Mouse (Mus musculus) mouse trophoblast stem cell (cell line): Measurements from ENCODE around the gene Naalad2.
"Not testable (repeated sequence)": the region's sequence is repeated elsewhere in the genome, so short reads cannot be mapped to it uniquely, and the experiment has no call there.

Experiments
- in situ Hi-C, 2 experiments: fragments of 300-500 bp; cut with MseI, MboI; formaldehyde crosslinking; loops; 2 replicates in 1 of 2; 3 replicates in 1 of 2; pipeline ENCODE4 v1.15.1; 2025

The Naalad2 gene

GRCm38 (mm10) chr9:18402895-18403294 lies at the start of gene Naalad2:
Naalad2 (minus strand) TSS chr9:18402995.
- in situ Hi-C loops = not testable (repeated sequence)

GRCm38 (mm10) chr9:18431687-18432086 lies 28.9 kb upstream of the Naalad2 start:
- in situ Hi-C loops = no loop called here

DNA sequence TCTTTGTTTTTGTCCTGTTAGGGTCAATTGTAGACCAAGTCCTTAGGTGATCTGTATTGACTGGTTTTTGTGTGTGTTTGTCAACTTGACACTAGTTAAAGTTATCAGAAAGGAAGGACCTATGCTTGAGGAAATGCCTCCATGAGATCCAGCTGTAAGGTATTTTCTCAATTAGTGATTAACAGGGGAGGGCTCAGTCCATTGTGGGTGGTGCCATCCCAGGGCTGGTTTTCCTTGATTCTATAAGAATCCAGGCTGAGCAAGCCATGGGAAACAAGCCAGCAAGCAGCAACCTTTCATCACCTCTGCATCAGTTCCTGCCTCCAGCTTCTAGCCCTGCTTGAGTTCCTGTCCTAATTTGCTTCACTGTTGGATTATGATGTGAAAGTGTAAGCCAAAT lies 27.6 kb upstream of the Naalad2 start, which contains the start of gene Mbd3l2:
TSS of gene Mbd3l2 (plus strand) at position 301 of the 400 bp plus-strand sequence.
- in situ Hi-C loops = no loop called here

- in situ Hi-C loops = not testable (repeated sequence)
These were observed 9.6 kb upstream of the Naalad2 start for GRCm38 (mm10) chr9:18412371-18412770.

- in situ Hi-C loops = no loop called here
These were observed 1.3 kb upstream of the Naalad2 start, which contains the start of gene Ubtfl1 for GRCm38 (mm10) chr9:18404118-18404517. Ubtfl1 (plus strand) TSS chr9:18404418.

GRCm38 (mm10) chr9:18399629-18400028 lies 3.2 kb downstream of the Naalad2 start:
- in situ Hi-C loops = no loop called here

- in situ Hi-C loops = no loop called here
These were observed 17.0 kb downstream of the Naalad2 start for GRCm38 (mm10) chr9:18385782-18386181.

GRCm38 (mm10) chr9:18373026-18373425 lies 29.8 kb downstream of the Naalad2 start:
- in situ Hi-C loops = not testable (repeated sequence)

DNA sequence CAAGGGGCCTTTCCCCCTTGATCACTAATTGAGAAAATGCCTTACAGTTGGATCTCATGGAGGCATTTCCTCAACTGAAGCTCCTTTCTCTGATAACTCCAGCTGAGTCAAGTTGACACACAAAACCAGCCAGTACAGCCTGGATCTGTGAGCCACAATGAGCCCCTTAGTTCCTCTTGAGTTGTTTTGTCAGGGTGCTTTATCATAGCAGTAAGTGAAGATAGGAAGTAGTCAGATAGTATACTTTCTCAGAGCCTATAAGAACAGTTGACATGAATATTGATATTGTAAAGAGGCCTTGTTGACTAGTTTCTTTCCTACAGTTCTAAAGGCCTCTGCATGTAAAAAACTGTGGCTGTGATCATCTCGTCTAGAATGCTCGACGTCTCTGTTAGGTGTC lies 82.8 kb downstream of the Naalad2 start:
- in situ Hi-C loops = no loop called here

DNA sequence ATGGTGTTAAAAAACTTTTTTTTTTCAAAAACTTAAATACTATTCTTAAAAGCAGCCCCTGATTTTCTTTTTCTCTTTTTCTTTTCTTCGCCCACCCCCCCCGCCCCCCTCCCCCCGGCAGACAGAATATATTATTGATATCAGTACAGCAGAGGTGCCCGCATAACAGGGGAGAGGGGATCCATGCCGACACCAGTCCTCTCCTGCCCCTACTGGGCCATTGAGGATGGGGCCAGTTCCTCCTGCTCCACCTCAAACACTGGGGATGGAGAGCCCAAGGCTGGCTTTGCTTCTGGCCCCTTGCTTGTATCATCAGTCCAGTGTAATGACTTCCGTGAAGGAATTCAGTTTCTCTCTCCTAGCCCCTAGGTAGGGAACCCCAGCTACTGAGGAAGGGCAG lies 104.5 kb downstream of the Naalad2 start:
- in situ Hi-C loops = no loop called here

DNA sequence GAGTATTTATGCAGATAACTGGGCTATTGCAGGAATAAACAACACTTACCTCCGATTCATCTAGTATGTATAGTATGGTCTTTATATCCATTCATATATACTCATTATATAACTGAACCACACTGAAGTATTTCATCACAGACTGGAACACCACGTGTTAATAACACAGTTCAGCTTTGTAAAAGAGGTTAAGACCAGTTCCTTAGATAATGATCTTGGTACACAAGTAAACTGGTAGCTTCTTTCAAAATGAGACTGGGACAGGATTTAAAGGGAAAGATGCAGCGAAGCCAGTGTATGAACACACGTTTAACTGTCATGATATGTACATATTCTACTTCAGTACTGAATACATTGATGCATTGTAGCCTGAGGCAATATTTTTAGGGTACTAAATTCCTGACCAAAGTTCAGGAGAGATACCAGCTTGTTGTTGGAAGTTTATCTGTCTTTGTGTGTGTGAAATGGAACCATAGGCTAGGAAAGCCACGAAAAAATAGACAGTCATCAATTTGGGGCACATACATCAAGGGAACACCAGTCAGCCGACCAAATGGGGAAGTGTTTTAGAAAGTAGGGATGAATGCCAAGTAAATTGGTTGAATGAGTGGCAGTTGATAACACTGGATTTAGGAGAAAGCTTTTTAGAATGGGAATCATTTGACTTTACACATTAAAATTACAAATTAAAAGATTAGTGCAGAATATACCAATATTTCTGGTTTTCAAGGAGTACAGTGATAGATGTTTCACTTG lies 109.6 kb downstream of the Naalad2 start:
- in situ Hi-C loops = no loop called here

GRCm38 (mm10) chr9:18292443-18292922 lies 110.3 kb downstream of the Naalad2 start:
- in situ Hi-C loops = no loop called here

GRCm38 (mm10) chr9:18291571-18292429 lies 111.0 kb downstream of the Naalad2 start, which contains the start of gene Chordc1:
Chordc1 (plus strand) TSS chr9:18292125.
- in situ Hi-C loops = no loop called here

DNA sequence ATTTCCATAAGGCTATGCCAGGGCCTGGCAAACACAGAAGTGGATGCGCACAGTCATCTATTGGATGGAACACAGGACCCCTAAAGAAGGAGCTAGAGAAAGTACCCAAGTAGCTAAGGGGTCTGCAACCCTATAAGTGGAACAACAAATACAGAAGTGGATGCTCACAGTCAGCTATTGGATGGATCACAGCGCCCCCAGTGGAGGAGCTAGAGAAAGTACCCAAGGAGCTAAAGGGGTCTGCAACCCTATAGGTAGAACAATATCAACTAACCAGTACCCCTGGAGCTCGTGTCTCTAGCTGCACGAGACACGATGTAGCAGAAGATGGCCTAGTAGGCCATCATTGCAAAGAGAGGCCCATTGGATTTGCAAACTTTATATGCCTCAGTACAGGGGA lies 124.1 kb downstream of the Naalad2 start:
- in situ Hi-C loops = not testable (repeated sequence)

DNA sequence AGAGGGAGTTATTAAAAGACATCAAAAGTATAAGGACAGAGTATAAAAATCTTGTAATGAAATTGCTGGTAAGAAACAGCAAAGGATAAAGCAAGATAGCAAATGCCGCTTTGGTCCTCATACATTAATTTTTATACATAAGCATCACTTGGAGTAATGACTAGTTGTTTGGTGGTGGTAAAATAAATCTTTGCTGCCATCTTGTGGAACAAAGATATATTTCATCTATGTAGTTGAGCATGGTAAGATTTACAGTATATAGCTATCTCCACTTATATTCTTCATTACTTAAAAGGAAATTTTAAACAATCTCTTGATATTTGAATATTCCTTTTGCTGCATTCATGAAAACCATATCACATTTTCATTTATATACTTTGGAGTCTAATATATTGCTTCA lies 125.3 kb downstream of the Naalad2 start:
- in situ Hi-C loops = no loop called here

GRCm38 (mm10) chr9:18276844-18277243 lies 126.0 kb downstream of the Naalad2 start:
- in situ Hi-C loops = no loop called here

DNA sequence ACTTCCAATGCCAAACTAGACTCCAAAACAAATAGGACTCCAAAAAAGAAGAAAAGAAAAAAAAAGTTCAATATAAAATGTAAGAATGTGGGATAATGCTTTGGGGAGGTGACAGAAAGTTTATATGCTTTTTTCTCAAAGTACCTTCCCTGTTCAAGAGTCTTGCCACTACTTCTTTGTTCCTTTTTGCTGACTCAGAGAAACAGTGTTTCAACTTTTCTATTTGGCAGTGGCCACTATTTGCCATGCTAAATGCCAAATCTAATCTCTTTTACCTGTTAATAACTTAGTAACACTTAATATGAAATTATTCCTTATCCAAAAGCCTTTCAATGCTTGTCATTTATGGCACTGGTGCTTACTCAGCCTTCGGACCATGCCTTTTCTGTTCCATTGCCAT lies 126.9 kb downstream of the Naalad2 start:
- in situ Hi-C loops = no loop called here
